Mouse (Mus musculus) ES-E14 (cell line): ENCODE measurements around the gene Tubgcp4. TPM values are rescaled to one million over a fixed set of nuclear protein-coding genes. Genes with fewer than 3 reads are reported as not detected.

Source experiments
- DNase-seq: peaks from one replicate; pipeline ENCODE4 v3.0.0-alpha.2; 2013; ENCODE audit warnings: low read depth, low spot score
- H3K27ac ChIP-seq: 2 replicates; pipeline ENCODE4 v1.5.1; 2012; ENCODE audit warnings: low read depth, mild to moderate bottlenecking, low read length, moderate library complexity, mixed read lengths; ENCODE audit not compliant: poor library complexity, insufficient read depth, severe bottlenecking
- H3K36me3 ChIP-seq: 2 replicates; pipeline ENCODE4 v1.6.1; 2012; ENCODE audit warnings: mild to moderate bottlenecking, low read length, moderate library complexity, mixed read lengths; ENCODE audit not compliant: control insufficient read depth, poor library complexity, insufficient read depth, severe bottlenecking
- H3K4me1 ChIP-seq, 2 experiments: fragments of 150-350 bp in 1 of 2; sonication (generic) in 1 of 2; 2 replicates each; pipeline ENCODE4 v1.6.1; 2012; ENCODE audit warnings: low read length in 2 of 2, mild to moderate bottlenecking in 1 of 2, mixed read lengths in 1 of 2; ENCODE audit not compliant: control insufficient read depth in 2 of 2, insufficient read depth in 2 of 2, poor library complexity in 1 of 2
- H3K4me3 ChIP-seq, 2 experiments: fragments of 150-350 bp in 1 of 2; sonication (generic) in 1 of 2; 2 replicates each; pipeline ENCODE4 v1.5.1; 2012; ENCODE audit warnings: low read length in 2 of 2, low read depth in 1 of 2, mild to moderate bottlenecking in 1 of 2, mixed read lengths in 1 of 2; ENCODE audit not compliant: insufficient read depth in 1 of 2, poor library complexity in 1 of 2, severe bottlenecking in 1 of 2
- H3K9ac ChIP-seq: 2 replicates; pipeline ENCODE4 v1.6.1; 2012; ENCODE audit warnings: low read depth, mild to moderate bottlenecking, low read length, mixed read lengths; ENCODE audit not compliant: poor library complexity, insufficient read depth, severe bottlenecking
- H3K9me3 ChIP-seq: fragments of 150-350 bp; sonication (generic); 2 replicates; pipeline ENCODE4 v1.6.1; 2012; ENCODE audit warnings: low read depth, mild to moderate bottlenecking, low read length; ENCODE audit not compliant: control insufficient read depth, insufficient read depth
- CHD2 ChIP-seq: IDR thresholded peaks from 2 replicates; pipeline ENCODE4 v1.6.1; 2014; ENCODE audit warnings: mild to moderate bottlenecking, low read depth, low read length, inconsistent platforms
- HCFC1 ChIP-seq: IDR thresholded peaks from 2 replicates; pipeline ENCODE4 v1.6.1; 2012; ENCODE audit warnings: low read length, inconsistent platforms, borderline replicate concordance; ENCODE audit not compliant: insufficient read depth
- MAFK ChIP-seq: IDR thresholded peaks from 2 replicates; pipeline ENCODE4 v1.6.1; 2014; ENCODE audit warnings: mild to moderate bottlenecking, low read depth, low read length, inconsistent platforms; ENCODE audit not compliant: insufficient read depth
- ZC3H11A ChIP-seq: IDR thresholded peaks from 2 replicates; pipeline ENCODE4 v1.6.1; 2012; ENCODE audit warnings: low read depth, mild to moderate bottlenecking, inconsistent platforms, low read length, borderline replicate concordance
- ZNF384 ChIP-seq: IDR thresholded peaks from 2 replicates; pipeline ENCODE4 v1.6.1; 2012; ENCODE audit warnings: low read depth, low read length, inconsistent platforms
- in situ Hi-C, 2 experiments: fragments of 600-800 bp; cut with MboI; formaldehyde crosslinking; loops; one replicate each; pipeline ENCODE4 v1.15.1; 2025; ENCODE audit warnings: low sequenced_read_pairs in 2 of 2, inconsistent platforms in 1 of 2; ENCODE audit not compliant: unreplicated experiment in 2 of 2
- total RNA-seq: library from RNA; depleted of rRNA; stranded (reverse); fragments of 300-350 nt; gene quantifications from 2 replicates; pipeline ENCODE4 v1.2.3, GENCODE M21; 2012

Tubgcp4 gene
- total RNA-seq, 1 experiment, result 38.1 TPM

DNA sequence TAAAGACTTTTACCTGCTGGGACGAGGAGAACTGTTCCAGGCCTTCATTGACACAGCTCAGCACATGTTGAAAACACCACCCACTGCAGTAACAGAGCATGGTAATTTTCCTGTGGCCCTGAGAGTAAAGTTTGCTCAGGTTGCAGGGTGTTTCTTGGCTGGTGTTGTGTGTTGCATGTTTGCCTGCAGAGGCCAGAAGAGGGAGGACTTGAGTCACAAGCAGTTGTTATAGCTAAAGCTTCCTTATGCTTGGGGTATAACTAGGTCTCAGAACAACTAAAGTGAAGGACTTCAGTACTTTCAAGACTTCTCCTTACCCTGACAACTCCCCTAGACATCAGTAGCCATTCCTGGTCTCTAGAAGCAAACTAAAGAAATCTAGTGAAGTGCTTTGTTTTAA, 18.1 kb downstream of the Tubgcp4 start:
- H3K4me1 ChIP-seq, result no peaks in the 10 kb centered on the region
- peaks cover 39% of the 10 kb centered on the region for H3K36me3 ChIP-seq
- TF ChIP-seq CHD2, result no peak
- TF ChIP-seq ZNF384, result no peak
- TF ChIP-seq HCFC1, result no peak
- TF ChIP-seq MAFK, result no peak
- no peak for TF ChIP-seq ZC3H11A
- no peak overlapping the region for H3K4me3 ChIP-seq
- H3K27ac ChIP-seq, result no peak overlapping the region
- in situ Hi-C loops, result loop anchor here (10.0 kb wide), 2 partner anchors 146 to 156 kb away; no protein-coding TSS in a partner anchor
- DNase-seq, result no peak
- H3K9me3 ChIP-seq, result no peaks in the 10 kb centered on the region
- no peak overlapping the region for H3K9ac ChIP-seq

- no peak for TF ChIP-seq MAFK
- TF ChIP-seq ZNF384, result no peak
- TF ChIP-seq HCFC1, result no peak
- no peak for TF ChIP-seq ZC3H11A
- no peak for TF ChIP-seq CHD2
- H3K36me3 ChIP-seq, result peaks cover 34% of the 10 kb centered on the region
- DNase-seq, result no peak
- H3K4me3 ChIP-seq, result no peak overlapping the region
- no peaks in the 10 kb centered on the region for H3K4me1 ChIP-seq
- H3K9me3 ChIP-seq, result no peaks in the 10 kb centered on the region
- H3K9ac ChIP-seq, result no peak overlapping the region
- no peak overlapping the region for H3K27ac ChIP-seq
- in situ Hi-C loops, result no loop called here
Measured at GRCm38 (mm10) chr2:121195466-121195865, 25.0 kb downstream of the Tubgcp4 start.

DNA sequence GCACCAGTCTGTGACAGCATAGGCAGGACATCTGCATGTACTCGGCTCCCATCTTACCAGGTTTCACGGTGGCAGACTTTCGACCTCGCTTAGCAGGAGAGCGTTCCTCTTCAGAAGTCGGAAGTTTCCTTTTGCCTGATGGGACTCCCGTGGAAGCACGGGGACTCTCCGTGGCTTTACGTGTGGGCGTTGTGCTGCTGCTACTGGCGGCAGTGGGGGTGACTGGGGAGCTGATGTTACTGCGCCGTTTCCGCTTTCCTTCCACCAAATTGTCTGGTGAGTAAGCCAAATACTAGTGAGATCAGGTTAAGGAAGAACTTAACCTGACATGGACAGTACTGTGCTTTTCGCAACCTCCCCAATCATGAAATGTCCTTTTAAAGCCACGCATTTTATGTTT, 33.8 kb downstream of the Tubgcp4 start:
- Histone ChIP-seq H3K9me3 (no peaks in the 10 kb centered on the region), H3K9ac (no peak overlapping the region), H3K27ac (no peak overlapping the region), H3K36me3 (peaks cover 28% of the 10 kb centered on the region), H3K4me3 (no peak overlapping the region), H3K4me1 (no peaks in the 10 kb centered on the region)
- DNase-seq, result no peak
- TF ChIP-seq MAFK, result no peak
- TF ChIP-seq ZC3H11A, result no peak
- no peak for TF ChIP-seq ZNF384
- TF ChIP-seq CHD2, result no peak
- no peak for TF ChIP-seq HCFC1
- in situ Hi-C loops, result no loop called here

DNA sequence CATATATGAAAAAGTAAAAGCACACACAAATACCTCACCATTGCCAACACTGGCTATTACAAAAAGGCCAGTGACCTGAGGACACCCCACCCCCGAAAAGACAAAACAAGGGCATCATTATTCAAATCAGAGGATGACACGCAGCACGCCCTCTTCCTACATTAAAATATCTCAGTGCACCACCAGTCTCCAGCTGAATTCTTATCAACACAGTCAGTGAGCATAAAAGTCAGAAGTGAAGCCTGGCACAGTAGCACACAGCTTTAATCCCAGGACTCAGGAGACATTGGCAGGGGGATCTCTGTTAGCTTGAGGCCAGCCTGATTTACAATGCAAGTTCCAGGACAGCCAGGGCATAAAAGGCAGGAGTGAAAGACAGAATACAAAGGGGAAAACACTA, 36.1 kb downstream of the Tubgcp4 start:
- DNase-seq, result no peak
- Histone ChIP-seq H3K4me1 (no peaks in the 10 kb centered on the region), H3K36me3 (peaks cover 30% of the 10 kb centered on the region), H3K27ac (no peak overlapping the region), H3K9me3 (no peaks in the 10 kb centered on the region), H3K9ac (no peak overlapping the region), H3K4me3 (no peak overlapping the region)
- TF ChIP-seq MAFK (no peak), ZC3H11A (no peak), CHD2 (no peak), ZNF384 (no peak), HCFC1 (no peak)
- in situ Hi-C loops, result no loop called here

- in situ Hi-C loops, result no loop called here
- no peaks in the 10 kb centered on the region for H3K9me3 ChIP-seq
- DNase-seq, result no peak
- H3K27ac ChIP-seq, result no peak overlapping the region
- peaks cover 25% of the 10 kb centered on the region for H3K36me3 ChIP-seq
- TF ChIP-seq MAFK (no peak), HCFC1 (no peak), CHD2 (no peak), ZNF384 (no peak), ZC3H11A (no peak)
- H3K9ac ChIP-seq, result no peak overlapping the region
- H3K4me3 ChIP-seq, result no peak overlapping the region
- peaks cover 5 to 10% of the 10 kb centered on the region in 2 experiments; a peak in 3 of 4 replicates for H3K4me1 ChIP-seq
Measured at GRCm38 (mm10) chr2:121214491-121214890, 44.0 kb downstream of the Tubgcp4 start.
